Mouse (Mus musculus) heart, embryonic 13.5 days (tissue): ENCODE measurements around the gene Ndufaf8. TPM values are rescaled to one million over a fixed set of nuclear protein-coding genes. Genes with fewer than 3 reads are reported as not detected.

Experiments used
- microRNA-seq: library from miRNA; unstranded; fragments of <30 nt; microRNA quantifications from one replicate; pipeline ENCODE4, GENCODE M21; 2016
- polyA plus RNA-seq: library from polyadenylated mRNA; unstranded; fragments of >200 nt; fragmentation: Nextera tagmentation; extraction: Ambion mirVana; gene quantifications from 2 replicates; pipeline ENCODE4 v1.2.1, GENCODE M21; 2015

Gene Ndufaf8
- polyA plus RNA-seq, 1 experiment from 2014 or later = 81.1 TPM

Small RNA genes within 50 kb of the gene (microRNA-seq; reads per million reads assigned to microRNA genes)
- not detected for gene Gm25948

Other genes starting within 250 kb of the Ndufaf8 start
- gene Chmp6, start 185.5 kb upstream of the Ndufaf8 start, polyA plus RNA-seq = 68.4 and 71.2 TPM in 2 replicates
- gene Baiap2, start 156.2 kb upstream of the Ndufaf8 start, polyA plus RNA-seq = 12.3 and 12.4 TPM in 2 replicates
- 0.33 and 0.55 TPM in 2 replicates for gene Aatk, start 51.8 kb upstream of the Ndufaf8 start, polyA plus RNA-seq
- gene Cep131, start 12.1 kb upstream of the Ndufaf8 start, polyA plus RNA-seq = 13.4 and 13.8 TPM in 2 replicates
- 13.0 and 13.5 TPM in 2 replicates for gene Tepsin, start 197 bp upstream of the Ndufaf8 start, polyA plus RNA-seq
- 83.7 and 88.0 TPM in 2 replicates for gene Slc38a10, start 52.4 kb downstream of the Ndufaf8 start, polyA plus RNA-seq
- gene Bahcc1, start 134.0 kb downstream of the Ndufaf8 start, polyA plus RNA-seq = 4.4 and 5.2 TPM in 2 replicates
- gene Actg1, start 249.6 kb downstream of the Ndufaf8 start, polyA plus RNA-seq = 1,234 and 1,290 TPM in 2 replicates